Mouse (Mus musculus): ENCODE results near the gene Pla2r1.

The Pla2r1 gene

GRCm38 (mm10) chr2:60552902-60553682, at the start of gene Pla2r1:
Pla2r1 (minus strand) TSS chr2:60553308.
- DNase-seq (ENCODE audit: low spot score in 2 of 2) = no peak

- DNase-seq (ENCODE audit: low spot score in 2 of 2) = no peak
Measured at GRCm38 (mm10) chr2:60601326-60601725, 48.2 kb upstream of the Pla2r1 start.

GRCm38 (mm10) chr2:60600863-60601262, 47.8 kb upstream of the Pla2r1 start:
- no peak for DNase-seq (ENCODE audit: low spot score in 2 of 2)

- no peak for DNase-seq (ENCODE audit: low spot score in 2 of 2)
Measured at GRCm38 (mm10) chr2:60583416-60583815, 30.3 kb upstream of the Pla2r1 start.

- no peak for DNase-seq (ENCODE audit: low spot score in 2 of 2)
Measured at GRCm38 (mm10) chr2:60554561-60554960, 1.5 kb upstream of the Pla2r1 start.

- DNase-seq (ENCODE audit: low spot score in 2 of 2) = no peak
Measured at GRCm38 (mm10) chr2:60552177-60552901, 769 bp downstream of the Pla2r1 start.

- DNase-seq (ENCODE audit: low spot score in 2 of 2) = no peak
Measured at GRCm38 (mm10) chr2:60551673-60552072, 1.4 kb downstream of the Pla2r1 start.

DNA sequence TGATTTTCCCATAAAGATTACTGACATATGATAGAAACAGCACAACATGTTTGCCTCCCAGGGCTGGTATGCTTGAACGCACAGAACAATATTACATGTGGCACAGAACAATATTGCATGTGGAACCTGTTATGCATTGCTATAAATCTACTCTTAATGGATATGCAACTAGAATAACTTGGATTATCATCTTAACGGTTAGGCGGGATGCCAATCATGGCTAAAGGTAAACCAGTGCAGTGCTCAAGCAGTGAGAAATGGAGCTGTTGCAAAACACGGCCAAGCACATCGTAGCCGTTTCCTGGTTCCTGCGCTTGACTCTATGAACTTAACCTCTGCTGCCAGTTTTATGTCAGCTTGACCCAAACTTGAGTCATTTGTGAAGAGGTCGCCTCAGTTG, 2.6 kb downstream of the Pla2r1 start:
- DNase-seq (ENCODE audit: low spot score in 2 of 2) = no peak

DNA sequence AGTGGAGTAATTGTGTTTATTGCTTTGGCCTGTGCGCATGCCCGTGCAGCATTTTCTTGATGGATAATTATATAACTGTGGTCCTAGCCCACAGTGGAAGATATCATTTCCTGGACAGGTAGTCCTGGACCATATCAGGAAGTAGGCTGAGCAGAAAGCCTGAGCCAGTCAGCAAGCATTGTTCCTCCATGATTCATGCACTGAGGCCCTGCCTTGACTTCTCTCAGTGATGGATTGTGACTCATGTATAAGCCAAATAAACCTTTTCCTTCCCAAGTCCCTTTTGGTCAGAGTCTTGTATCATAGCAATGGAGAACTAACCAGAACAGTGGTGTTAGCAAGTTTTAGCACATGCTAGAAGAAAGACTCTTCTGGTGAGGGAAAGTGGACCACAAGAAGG, 3.3 kb downstream of the Pla2r1 start:
- DNase-seq (ENCODE audit: low spot score in 2 of 2) = no peak

GRCm38 (mm10) chr2:60546082-60546481, 7.0 kb downstream of the Pla2r1 start:
- no peak for DNase-seq (ENCODE audit: low spot score in 2 of 2)

DNA sequence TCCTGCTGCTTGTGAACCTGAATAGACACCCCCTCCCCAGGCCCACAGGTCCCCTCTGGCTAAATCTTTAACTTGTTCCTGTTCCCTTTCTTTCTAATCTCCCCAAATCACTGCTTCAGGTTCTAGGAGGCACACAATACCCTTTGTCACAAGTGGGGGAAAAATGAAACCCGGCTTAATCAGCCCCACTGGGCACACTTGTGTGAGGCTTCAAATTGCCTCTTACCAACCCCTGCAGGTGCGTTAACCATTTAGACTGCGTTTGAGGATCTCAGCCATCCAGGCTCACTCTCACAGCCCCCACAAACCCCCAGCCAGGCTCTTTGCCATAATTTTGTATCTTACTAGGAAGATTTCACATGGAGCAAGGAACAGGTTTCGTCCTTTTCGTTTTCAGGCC, 9.1 kb downstream of the Pla2r1 start:
- DNase-seq (ENCODE audit: low spot score in 2 of 2) = no peak

DNA sequence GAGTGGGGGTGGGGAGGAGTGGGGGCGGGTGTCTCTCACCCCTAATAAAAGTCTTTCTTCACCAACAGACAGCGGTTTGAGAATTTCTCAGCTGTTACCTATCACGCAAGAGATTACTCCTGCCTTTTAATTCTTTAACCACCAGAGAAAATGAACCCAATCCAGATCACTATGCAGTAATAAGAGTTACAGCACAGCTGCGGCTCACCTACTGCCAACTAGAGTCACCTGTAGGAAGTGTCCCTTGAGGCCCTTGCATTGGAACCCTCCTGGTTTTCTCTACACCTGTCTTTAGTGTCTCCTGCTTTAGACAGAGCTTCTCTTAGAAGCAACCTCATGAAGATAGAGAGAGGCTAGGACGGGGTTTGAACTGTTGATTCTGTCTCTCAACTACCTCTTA, 11.4 kb downstream of the Pla2r1 start:
- no peak for DNase-seq (ENCODE audit: low spot score in 2 of 2)

- no peak for DNase-seq (ENCODE audit: low spot score in 2 of 2)
Measured at GRCm38 (mm10) chr2:60540346-60540745, 12.8 kb downstream of the Pla2r1 start.

- DNase-seq (ENCODE audit: low spot score in 2 of 2) = no peak
Measured at GRCm38 (mm10) chr2:60538710-60539109, 14.4 kb downstream of the Pla2r1 start.

- DNase-seq (ENCODE audit: low spot score in 2 of 2) = no peak
Measured at GRCm38 (mm10) chr2:60538274-60538673, 14.8 kb downstream of the Pla2r1 start.

- no peak for DNase-seq (ENCODE audit: low spot score in 2 of 2)
Measured at GRCm38 (mm10) chr2:60534755-60535154, 18.4 kb downstream of the Pla2r1 start.

- DNase-seq (ENCODE audit: low spot score in 2 of 2) = no peak
Measured at GRCm38 (mm10) chr2:60533026-60533425, 20.1 kb downstream of the Pla2r1 start.

DNA sequence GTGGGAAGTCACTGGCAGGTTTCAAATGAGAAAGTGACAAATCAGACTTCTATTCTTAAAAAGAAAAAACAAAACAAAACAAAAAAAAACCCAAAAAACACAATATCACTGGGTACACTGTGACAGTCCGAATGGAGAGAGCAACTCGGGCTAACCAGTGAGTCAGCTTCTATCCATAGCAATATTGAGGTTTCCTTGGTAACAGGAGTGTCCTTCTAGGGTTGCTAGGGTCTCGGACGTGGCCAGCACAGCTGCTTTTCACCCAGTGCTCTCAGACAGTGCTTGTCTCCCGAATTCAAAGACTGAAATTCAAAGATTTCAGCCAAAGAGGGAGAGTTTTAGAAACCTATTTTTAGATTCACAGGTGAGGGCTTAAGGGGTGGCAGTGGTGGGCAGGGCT, 20.6 kb downstream of the Pla2r1 start:
- DNase-seq (ENCODE audit: low spot score in 2 of 2) = no peak

DNA sequence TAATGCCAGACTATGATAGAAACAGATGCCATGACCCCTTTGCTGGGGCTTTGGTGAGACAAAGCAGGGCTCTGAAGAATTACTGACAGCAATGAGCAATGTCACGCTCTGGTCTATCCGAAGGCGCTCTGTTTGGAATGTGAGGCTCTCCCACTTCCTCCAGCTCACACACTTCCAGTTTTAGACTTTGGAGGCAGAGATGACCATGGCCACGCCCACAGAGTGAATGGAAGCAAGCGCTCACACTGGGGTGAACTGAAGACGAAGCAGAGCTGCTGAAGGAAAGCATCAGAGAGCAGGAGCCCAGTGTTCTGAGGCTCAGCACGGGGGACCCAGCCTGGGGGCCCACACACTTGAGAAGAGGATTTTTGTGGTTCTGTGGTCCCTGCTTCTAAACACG, 37.3 kb downstream of the Pla2r1 start:
- DNase-seq (ENCODE audit: low spot score in 2 of 2) = no peak

DNA sequence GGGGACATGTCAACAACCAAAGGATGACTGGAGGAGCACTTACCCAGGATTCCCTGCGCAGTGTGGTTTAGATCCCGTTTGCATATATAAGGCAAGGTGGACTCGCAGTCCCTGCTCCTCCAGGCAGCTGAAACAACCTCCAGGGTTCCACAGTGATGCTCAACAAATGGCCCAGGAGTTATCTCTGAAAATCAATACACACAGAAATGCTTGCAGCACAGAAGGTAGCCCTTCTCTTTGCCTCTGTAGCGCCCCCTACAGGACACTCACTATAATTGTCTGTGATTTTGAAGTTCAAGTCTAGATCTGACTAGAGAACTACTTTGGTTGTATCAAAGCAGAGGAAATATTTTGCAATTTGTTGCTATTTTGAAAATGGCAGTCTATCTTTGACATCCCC, 38.2 kb downstream of the Pla2r1 start:
- no peak for DNase-seq (ENCODE audit: low spot score in 2 of 2)

DNA sequence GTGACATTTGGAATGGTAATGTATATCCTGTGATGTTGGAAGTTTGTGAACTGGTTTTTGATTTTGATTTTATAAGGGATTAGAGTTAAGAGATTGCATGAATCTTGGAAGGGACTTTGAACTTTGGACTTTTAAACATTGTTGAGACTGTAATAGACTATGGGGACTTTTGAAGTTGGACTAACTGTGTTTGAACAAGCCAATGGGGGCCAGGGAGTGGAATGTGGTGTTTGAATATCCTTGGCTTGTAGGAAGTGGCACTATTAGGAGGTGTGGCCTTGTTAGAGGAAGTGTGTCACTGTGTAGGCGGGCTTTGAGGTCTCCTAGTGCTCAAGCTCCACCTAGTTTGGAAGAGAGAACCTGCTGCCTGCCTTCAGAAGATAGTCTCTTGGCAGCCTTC, 42.4 kb downstream of the Pla2r1 start:
- no peak for DNase-seq (ENCODE audit: low spot score in 2 of 2)

GRCm38 (mm10) chr2:60505145-60505544, 48.0 kb downstream of the Pla2r1 start:
- DNase-seq (ENCODE audit: low spot score in 2 of 2) = no peak

- no peak for DNase-seq (ENCODE audit: low spot score in 2 of 2)
Measured at GRCm38 (mm10) chr2:60504718-60505117, 48.4 kb downstream of the Pla2r1 start.

All from right cerebral cortex, postnatal 10 days (tissue).